Mouse (Mus musculus) right cerebral cortex, postnatal 4 days (tissue): ENCODE measurements at regions not wholly inside any gene's neighbourhood (a gene's known extent, or its start where the extent isn't known, plus 50 kb on each side); places are given as distances from the start of the nearest gene placed in this dataset.
A peak's percentile ranks its signal among the peaks of the same experiment; 100 is the strongest.
"Not testable (repeated sequence)": the region's sequence is repeated elsewhere in the genome, so short reads cannot be mapped to it uniquely, and the experiment has no call there.

Experiments
- DNase-seq: peaks from one replicate; pipeline ENCODE4 v3.0.0-alpha.2; 2022

DNA sequence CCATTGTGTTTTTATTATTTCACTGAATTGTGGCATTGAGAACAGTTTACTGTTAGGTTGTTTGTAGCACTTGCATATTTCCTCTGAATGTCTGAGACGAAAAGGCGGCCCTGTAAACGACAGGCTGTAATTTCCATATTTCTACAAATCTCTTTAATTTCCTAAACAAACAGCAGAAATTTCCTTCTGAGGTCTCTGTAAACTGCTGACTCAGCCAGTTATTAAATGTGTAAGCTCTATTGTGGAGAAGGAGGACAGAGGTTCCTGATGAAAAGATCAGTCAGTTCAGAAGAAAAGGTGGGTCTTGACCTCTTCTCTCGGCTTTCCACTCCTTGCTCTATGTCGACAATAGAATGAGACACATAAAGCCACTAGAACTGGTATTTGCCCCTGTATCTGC, 256.0 kb upstream of the 1700008P02Rik start:
- DNase-seq, result no peak

DNA sequence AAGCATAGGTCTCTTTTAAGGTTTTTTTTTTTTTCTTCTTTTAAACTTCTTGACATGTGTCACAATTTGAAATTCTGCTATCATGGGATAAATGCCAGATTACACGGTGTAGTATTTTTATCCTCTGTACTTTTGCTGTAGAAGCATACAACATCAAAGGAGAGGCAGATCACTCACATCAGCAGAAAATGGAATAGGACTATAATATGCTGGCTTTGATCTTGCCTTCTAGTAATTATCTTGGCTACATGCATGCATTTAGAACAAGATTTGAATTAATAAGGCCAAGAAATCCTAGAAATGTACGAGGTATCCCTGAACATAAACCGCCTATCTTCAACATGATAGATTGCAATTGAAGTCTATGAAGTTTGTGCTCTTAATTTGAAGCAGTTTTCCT, 251.9 kb upstream of the 1700008P02Rik start:
- DNase-seq, result no peak

DNA sequence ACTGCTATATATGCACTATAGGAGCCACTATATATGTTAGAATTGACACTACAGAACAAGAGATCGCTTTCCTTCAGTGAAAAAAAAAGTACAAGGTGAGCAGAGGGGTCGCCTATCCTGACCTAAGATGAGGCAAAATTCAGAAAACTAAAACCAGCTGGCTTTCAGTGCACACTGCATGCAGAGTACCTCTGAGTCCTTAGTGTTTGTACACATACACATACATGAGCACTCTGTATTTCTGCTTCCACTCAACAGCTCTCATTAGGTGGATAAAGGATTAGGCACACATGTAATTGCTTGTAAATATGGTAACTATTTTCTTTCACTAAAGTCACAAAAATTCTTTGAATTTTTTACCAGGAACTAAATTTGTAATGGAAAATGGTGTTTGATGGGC, 251.5 kb upstream of the 1700008P02Rik start:
- no peak for DNase-seq

DNA sequence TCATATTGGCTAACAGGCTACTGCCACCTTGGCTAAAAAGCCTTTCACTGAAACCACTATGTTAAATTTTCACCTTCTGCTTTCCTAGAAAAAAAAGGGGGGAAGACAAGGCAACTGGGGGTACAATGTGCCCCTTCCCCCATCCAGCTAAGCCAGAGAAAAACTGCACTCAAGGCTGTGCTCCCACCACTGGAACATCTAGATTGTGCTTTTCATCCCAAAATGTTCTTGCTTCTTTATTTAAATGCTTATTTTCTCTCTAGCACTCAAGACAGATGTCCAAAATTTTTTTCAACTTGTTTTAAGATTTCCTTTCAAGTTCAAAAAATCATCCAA, 245.9 kb upstream of the 1700008P02Rik start:
- DNase-seq, result no peak

DNA sequence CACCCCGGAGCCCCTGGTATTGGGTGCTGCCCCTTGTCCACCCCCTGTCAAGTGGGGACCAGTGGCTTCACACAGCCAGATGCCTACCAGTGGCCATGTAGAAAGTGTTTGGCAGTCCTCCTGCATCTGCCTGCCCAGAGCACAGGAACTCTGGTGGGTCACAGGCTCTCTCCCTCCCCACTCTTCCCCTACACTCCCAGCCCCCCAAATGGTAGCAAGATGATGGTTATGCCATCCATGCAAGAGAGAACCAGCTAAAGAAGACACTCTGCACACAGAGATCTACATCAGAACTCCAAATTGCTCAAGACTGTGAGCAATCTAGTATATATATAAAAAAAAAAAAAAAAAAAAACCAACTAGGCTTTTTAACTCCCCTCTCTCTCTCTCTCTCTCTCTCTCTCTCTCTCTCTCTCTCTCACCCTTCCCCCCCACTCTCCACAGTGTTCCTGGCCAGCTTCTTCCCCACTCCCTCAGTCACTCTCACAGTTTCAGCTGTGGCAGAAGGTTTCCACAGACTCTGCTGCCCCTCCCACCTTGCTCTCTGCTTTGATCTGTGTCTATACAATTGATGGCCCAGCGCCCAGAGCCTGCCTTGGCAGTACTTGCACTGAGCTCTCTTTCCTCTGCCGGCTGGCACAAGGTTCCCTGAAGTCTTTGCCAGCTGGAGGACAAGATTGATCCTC, 245.4 kb upstream of the 1700008P02Rik start:
- DNase-seq, result peak; percentile 66

DNA sequence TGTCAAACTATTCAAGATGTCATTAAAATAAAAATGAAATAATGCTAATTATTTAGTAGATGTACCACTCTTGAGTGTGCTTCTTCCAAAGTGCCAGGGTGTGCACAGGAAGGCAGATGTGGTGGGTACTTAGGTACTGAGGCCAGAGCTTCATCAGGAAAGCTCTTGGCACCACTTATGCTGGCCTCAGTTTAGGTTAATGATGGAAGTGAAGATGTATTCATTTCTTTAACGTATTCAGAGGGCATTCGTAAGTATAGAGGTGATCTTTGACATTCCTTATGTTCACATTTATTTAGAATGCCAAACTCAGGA, 239.6 kb upstream of the 1700008P02Rik start:
- no peak for DNase-seq

DNA sequence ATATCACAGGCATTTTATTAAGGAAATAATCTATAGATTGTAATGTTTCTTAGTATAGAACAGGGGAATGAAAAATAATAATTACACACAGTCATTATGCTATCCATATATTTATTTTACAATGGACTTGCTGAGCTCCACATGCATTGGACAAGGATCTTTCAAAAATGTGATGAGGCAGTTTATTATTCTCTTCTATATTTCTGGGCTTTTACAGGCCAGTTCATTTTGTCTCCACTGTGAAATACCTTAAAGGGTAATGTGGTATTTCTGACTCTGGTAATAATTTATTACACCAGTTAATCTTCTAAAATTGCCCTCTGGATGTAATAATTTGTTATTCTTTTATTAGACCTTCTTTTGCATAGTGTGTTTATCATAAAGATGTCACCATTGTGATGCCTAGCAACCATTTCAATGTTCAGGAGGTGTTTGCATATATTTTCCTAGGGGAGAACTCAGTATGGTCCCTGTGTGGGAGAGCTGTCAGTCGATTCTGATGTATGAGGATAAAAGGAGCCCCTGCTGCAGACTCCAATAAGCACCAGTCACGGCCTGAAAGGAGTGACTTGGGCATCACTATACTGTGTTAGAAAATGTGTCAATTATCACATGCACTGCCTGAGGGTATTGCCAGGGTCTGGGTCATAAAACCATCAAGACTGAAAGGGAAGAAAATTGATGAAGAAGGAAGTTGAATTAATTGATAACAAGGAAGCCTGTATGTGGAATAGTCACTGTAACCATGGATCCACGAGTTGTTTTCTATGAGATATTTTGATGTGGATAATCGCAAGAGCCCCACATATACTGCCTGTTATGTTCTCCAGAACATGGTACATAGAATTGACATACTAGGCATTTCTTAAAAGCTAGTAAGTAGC, 239.0 kb upstream of the 1700008P02Rik start:
- no peak for DNase-seq

DNA sequence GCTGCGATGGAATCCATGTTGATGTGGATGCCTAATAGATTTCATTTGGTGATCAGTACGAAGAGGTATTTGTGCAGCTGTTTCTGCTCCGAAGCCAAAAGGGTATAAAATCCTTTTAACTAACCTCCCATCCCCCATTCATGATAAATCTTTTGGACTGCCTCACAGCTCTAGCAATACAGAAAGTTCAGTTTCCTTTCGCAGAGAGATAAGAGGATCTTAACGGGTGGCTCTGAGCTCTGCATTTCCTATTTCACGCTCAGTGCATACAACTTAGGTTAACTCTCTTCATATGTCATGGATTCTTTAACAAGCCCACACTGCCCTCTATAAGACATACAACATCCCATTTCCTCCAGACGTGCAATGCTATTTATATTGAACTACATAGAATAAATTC, 199.1 kb upstream of the 1700008P02Rik start:
- no peak for DNase-seq

DNA sequence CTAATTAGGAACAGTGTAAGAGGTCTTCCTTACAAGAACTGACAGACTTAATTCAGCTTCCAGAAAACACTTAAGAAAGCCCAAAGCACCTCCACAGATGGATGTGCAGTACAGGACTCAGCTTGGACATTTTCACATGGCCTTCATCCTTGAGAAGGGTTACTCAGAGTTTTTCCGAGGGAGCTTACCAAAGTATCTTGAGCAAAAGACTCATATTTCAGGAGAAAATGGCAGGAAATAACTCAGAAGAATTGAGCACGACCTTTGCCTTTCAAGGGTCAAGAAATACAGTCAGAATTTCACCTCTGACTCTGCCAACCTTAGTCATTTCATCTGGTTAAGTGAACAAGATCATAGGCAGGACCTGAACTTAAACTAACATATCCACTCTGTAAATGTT, 192.1 kb upstream of the 1700008P02Rik start:
- DNase-seq, result no peak

DNA sequence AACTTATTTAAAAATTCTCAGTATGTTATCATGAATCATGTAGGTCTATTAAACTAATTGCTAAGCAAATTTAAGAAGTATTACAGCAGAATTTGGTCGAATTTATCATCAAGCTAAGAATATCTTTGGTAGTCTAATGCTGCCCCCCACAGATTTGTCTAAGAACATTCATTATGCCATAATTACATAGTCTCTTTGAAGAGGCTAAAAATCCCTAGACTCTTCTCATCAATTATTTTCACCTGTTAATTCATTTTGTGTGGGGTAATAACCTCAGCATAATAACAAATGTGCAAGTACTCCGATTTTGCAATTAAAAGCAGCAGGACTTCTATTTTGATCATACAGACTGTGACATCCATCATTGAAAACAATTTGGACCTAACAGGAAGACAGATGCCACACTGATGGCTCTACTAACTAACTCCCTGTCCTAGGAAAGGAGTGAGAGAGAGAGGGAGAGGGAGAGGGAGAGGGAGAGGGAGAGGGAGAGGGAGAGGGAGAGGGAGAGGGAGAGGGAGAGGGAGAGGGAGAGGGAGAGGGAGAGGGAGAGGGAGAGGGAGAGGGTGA, 189.2 kb upstream of the 1700008P02Rik start:
- no peak for DNase-seq

DNA sequence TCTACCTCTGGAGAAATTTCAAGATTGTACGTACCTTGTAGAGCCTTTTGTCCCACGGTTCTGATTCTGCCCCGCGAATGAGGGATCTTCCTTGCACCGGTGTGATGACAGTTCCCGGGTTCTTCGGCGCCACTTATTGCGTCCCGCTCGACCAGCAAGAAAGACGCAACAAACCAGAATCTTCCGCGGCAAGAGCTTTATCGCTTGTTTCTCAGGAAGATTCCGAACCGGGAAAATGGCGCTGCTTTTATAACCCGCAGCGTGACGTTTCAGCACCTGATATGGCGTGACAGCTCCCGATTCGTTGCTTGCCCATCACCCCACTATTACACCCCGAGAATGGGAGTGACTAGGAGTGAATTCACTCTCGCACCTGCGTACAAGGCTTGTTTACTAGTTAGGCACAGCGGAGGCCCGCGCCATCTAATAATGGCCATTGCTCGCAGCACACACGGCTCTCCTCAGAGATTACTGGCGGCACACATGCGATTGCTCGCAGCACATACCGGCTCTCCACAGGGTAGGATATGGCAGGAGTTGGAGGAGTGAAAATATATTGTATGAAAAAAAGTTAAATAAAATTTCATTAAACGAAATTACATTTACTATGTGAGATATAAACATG, 180.0 kb upstream of the 1700008P02Rik start:
- not testable (repeated sequence) for DNase-seq

DNA sequence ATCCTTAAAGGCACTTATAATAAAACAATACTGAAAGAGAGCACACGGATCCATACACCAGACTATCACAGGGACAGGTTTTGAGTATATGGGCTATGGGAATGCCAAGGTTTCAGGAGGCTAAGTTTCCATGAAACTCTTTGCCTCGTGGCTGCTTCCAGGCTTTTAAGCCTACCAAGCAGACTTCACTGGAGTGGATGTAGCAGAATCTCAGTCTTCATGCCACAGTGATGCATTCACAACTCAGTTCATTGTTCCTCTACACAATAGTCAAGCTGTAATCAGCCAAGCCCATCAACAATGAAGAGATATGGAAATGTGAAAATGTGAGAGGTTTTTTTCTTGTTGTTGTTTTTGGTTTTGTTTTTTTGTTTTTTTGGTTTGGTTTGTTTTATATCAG, 148.3 kb upstream of the 1700008P02Rik start:
- no peak for DNase-seq

DNA sequence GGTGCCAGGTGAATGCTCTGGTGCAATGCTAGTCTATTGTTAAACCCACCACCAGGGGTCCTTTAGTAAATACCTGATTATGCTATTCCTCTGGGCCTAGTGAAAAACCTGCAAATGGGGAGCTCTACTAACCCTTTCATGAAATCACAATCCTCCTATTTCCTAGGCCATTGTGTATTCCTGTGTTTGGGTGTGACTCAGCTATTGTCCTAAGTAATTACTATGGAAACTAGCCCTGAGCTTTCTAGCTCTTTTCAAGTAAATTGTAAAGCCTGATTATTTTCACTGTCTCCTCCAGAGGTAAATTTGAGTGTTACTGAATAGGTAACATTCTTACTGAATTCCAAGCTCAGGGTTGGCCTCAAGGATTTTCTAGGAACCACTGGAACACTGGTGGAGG, 147.8 kb upstream of the 1700008P02Rik start:
- DNase-seq, result not testable (repeated sequence)

DNA sequence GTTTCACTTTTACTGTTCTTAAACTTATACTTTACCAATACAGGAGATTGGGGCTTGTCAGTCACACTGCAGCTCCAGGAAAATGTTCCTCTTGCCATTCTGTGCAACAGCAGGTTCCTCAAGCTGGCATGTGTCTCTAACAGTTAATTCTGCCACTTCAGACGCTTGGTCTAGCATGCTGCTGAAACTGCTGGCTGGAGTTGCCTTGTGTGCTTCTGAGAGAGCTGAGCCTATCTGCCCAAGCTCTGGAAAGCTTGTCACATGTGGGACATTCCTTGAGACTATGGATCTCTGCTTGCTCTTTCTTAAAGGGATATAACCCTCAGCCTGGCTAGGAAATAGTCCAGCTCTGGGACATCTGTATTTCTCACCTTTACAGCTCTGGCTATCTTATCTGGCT, 138.9 kb upstream of the 1700008P02Rik start:
- DNase-seq, result no peak

DNA sequence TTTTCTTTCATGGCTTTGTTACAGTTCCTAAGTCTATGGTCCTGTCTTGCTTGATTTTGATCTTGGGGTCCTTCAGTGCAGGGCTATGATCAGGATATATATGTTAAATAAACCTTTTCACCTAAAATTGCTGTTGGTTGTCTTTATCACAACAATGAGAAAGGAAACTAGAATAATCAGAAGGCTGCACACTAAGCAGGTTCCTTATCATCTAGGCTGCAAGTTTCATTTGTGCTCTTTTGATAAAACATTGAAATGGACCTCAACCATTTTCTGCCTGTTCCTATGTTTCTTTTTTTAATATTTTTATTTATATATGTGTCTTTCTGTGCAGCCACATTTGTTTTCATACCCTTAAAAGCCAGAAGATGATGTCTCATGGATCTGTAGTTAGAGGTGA, 137.3 kb upstream of the 1700008P02Rik start:
- DNase-seq, result no peak

DNA sequence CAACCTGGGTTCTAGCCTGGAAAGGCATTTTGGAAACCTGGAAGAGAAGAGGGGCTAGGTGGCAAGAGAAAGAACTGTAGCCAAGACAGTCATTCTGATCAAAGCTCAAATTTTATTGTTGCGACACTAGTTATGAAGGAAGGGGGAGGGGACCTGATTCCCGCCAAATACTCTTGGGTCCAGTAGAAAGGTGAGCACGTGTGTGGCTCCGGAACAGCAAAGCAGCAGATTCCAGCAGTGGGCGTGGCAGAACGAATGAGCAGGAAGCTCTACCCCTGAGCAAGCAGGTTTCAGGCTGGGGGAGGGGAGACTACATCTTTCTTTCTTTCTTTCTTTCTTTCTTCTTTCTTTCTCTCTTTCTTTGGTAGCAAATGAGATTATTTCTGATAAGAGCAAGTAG, 130.5 kb upstream of the 1700008P02Rik start:
- not testable (repeated sequence) for DNase-seq

DNA sequence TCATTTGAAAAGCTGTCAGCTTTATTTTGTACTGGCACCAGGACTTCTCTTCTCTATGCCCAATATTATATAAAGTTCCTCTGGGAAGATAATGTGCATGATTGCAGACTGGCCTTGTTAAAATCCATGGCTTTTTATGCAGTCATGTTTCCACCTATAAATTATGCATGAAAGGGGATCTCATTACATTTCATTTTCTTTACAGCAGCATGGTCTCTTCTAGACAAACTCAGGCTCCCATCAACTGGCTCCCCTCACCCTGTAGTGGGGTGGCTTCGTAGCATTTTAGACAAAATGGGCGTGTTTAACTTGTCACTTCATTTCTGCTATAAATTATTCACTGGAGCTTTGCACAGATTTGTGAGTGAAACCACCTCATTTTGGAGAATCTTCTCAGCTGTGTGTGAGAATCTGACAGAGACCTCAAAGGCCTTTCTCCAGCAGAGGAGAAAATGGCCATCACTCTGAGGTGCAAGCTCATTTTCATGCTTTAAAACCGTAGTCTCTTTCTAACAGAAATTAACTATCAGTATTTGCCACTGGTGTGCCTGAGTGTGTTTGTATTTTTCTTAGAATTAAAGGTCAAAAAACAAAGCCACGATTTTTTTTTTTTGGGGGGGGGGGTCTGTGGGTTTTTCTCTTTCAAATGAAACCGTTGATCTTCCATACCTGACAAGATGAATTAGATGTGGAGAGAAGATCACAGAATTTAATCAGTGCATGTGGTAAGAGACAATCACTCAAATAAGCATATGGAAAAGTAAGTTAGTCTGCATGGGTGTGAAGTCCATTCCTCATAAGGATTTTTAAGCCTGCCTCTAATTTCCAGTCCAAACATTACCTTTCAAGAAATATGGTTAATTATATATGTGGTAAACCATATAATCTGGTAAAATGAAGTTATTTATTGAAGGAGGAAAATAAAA, 111.4 kb upstream of the 1700008P02Rik start:
- no peak for DNase-seq

DNA sequence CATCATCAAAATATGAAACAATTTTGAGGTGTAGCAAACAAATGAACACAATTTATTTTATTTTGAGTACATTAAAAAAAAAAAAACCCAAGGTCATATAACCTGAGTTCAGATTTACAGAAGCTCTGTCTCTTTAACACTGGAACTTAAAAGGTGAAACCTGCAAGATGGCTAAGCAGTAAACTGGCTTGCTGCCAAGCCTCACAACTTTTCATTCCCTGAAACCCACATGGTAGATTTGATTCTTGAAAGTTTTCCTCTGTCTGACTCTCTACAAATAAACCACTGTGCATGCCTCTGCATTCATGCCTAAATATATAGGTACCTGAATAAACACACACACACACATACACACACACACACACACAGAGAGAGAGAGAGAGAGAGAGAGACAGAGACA, 109.8 kb upstream of the 1700008P02Rik start:
- DNase-seq, result no peak

DNA sequence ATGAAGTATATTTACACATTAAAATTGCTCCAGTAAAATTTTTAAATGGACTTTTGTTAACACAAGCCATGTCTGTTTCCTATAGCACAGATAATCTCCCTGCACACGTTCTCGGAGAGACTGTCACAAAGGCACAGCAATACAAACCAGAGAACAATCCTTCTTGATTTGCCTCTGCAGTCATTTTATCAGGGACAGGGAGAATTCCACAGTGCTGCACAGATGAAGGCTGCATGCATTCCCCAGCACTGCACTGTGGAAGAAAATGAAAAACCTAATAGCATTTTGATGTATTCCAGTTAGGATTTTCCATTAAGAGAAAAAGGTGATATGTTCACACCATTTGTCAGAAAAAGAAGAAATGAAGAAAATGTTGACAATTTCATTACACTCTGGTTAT, 63.4 kb upstream of the 1700008P02Rik start:
- DNase-seq, result no peak

DNA sequence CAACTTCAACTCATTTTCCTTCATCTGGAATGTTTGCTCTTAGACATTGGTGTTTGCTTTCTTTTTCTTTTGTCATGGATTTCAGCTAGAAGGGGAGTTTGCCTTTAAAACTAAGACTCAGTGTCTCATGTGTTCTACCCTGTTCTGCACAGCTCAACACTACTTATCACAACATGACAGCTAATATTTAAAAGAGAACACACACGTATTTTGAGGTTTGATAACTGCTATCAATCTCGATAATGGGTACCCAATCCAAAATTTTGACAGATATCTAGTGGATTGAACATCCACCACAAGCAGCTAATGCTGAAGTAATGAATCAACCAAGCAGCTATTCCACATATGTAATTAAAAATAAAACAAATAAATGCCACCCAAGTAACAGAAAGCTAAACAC, 61.2 kb upstream of the 1700008P02Rik start:
- no peak for DNase-seq

DNA sequence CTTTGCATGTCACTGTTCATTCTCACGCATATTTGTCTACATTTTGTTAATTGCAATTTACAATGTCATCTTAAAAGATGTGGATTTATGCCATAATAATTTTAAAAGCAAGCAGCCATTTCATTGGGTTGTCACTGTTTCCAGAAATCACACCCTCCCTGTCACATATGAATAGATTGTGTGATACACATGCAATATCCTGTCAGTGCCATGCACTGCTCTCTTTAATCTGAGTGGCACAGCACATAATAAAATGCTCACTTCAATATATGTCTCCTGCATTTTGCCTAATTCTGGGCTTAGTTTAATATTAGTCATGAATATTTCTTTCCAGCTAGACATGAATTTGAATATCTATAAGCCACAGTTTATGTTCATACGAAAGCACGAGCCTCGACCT, 56.1 kb upstream of the 1700008P02Rik start:
- DNase-seq, result no peak

DNA sequence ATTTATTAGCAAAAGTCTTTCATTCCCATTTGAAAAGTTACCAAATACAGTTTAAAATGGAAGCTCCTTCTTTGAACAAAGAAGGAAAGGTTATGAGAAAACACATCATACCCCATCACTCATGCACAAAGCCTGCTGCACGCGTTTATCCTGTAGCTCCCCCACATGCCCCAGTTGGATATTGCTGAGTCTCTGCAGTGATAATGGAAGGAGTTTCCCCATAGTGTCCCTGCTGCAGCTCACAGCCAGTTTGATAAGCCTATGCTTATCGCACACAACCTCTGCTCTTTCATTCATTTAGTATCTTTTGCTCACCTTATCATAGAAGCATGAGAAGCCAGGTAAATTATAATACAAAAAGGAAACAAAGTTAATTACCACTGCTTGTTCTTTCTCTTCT, 55.1 kb upstream of the 1700008P02Rik start:
- peak; percentile 10 for DNase-seq
